Mouse (Mus musculus): Measurements from ENCODE around the gene Pigl.
"Not testable (repeated sequence)": the region's sequence is repeated elsewhere in the genome, so short reads cannot be mapped to it uniquely, and the experiment has no call there.

Gene Pigl

DNA sequence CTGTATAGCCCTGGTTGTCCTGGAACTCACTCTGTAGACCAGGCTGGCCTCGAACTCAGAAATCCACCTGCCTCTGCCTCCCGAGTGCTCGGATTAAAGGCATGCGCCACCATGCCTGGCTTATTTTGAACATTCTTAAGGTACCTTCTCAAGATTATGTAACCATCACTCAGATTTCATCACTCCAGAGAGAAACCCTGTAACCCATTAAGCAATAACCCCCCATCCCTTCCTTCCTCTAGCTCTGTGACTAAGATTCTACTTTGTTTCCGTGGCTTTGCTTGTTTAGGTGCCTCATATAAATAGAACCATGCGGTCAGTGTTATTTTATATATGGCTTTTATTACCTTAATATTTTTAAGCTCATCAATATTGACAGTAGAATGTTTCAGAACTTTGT lies 12.2 kb downstream of the Pigl start:
- no peak for DNase-seq

DNA sequence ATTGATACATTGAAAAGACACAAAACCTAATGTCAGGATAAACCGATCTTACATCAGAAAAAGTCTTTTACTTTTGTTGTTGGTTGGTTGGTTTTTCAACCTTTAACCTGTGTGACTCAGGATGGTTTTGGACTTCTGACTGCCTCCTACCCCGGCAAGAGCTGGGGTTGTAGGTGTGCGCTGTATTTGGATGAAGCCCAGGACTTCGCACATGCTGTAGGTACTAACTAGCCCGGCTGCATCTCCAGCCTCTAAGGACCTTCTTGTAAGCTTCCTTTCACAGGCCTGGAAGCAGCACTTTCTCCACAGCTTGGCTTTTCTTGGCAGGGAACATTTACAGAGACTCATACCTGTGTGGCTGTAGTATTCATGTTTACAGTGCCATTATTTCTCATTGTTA lies 15.3 kb downstream of the Pigl start:
- no peak for DNase-seq

DNA sequence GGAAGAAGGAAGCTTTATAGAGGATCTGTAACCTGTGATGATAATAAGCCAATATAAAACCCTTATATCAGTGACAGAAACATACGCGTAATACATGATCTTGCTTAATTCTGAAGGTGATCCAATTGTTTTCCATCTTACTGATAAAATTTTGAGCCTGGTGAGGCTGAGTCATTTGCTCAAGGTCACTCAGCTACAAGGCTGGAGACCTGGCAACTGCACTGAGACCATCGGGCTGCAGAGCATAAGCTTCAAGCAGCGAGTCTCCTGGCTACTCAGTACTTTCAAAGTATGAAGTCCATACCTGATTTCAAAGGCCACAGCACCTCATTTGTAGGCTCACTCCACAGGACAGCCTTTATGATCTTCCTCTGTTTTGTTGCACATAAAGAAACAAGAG lies 17.9 kb downstream of the Pigl start:
- DNase-seq, result no peak

DNA sequence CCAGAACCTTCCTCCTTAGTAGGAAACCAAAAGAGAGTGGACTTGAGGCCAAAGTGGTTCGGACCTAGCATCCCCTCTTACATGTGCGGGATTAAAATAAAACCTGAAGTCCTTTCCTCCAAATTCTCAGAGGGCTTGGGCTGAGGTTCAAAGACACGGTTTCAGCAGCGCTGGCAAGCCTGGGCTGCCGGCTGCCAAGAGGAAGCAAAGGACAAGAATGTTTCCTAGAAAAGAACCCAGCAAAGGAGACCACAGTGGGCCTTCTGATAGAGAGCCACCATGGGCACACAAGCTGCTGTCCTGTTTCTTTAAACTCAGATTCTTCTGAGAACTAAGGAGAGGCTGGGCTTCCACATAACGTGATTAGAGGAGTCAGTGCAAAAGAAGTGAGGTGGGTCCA lies 20.7 kb downstream of the Pigl start:
- DNase-seq, result no peak

DNA sequence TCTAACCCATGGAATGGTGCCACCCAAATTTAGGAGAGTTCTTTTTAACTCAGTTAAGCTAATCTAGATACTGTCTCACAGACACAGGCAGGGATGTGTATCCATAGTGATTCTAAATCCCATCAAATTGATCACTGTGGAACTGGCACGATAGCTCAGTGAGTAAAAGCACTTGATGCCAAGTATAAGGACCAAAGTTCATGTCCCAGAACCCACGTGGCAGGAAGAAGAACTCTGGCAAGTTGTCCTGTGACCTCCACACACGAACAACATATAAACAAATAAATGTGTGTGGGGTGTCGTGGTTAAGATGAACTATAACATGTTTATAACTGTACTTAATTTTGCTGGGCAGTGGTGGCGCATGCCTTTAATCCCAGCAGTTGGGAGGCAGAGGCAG lies 21.3 kb downstream of the Pigl start:
- no peak for DNase-seq

DNA sequence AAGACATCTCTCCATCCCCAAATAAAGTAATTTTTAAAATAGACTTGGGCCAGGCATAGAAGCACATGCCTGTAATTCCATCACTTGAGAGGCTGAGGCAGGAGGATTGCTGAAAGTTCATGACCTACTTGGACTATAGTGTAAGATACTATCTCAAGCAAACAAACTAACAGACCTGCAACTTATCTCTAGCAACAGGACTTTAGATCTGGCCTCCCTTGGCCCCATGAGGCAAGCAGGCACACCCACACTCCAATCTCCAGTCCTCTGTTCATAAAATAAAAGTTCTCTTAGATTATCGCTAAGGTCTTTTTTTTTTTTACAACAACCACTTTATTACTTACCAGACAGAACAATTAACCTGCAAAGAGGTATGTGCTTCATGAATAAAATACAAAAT lies 28.7 kb downstream of the Pigl start:
- no peak for DNase-seq

DNA sequence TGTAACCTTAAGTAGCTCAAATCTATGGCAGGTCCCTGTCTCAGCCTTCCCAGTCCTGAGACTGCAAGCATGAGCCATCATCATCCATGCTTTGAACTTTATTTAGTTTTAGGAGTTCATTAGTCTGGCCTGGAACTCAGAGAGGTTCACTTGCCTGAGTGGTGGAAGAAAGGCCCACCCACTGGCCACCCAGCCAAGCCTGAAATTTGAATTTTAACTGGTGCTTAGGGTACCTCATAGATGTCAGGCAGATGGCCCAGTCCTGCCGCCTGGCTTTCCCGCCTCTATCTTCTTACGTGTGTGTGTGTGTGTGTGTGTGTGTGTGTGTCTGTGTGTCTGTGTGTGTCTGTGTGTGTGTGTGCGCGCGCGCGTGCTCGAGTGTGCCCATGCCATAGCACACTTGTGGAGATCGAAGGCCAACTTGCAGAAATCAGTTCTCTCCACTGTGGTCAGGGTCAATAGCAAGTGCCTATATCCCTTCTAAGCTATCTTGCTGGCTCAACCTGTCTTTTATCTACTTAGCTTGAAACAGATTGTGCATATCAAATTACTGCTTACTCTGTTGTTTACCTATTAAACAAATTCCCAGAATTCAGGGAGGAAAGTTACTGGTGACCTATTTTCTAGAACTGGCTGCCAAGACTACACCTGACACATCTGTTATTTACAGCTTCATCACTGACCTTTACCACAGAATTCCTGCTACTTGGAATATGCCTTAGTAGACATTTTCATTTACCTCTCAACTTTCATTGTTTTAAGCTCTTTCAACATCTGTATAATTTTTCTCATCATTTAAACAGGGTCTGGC lies 29.5 kb downstream of the Pigl start:
- no peak for DNase-seq

DNA sequence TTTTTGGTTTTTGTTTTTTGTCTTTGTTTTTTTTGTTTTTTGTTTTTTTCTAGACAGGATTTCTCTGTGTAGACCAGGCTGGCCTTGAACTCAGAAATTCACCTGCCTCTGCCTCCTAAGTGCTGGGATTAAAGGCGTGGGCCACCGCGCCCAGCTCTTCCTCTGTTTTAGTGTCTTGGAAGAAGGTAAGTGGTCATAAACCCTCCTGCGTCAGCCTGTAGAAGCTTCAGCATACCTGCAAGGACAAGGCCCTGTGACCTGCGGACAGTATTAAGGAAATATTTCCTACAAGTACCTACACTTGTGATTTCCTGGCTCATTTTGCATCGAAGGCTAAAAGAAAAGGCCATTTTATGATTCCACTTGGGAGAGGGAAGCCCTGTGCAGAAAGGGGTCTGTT lies 35.4 kb downstream of the Pigl start:
- DNase-seq, result no peak

DNA sequence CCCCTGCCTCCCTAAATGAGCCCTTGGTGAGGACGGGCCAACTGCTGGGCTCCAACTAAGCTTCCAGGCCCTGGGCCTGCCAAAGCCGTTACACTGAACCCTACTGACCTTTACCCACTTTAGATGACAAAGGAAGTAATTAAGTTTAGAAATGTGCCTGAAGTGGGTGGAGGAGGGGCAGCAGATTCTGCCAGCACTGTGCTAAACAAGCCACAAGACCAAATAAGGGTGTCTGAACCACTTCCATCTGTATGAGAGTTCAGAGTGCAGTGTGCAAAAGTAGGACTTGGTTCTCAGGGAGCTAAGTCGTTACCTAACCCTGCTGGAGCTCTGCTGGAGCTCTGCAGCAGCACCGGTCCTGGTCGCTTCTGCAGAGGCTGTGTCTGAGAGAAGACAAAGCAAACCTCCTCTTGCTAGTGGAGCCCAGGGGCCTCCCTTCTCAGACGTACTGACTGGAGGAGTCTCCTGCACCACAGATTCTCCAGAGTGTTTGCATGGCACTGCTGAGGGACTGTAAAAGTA lies 36.6 kb downstream of the Pigl start:
- DNase-seq, result peak; percentile 83

DNA sequence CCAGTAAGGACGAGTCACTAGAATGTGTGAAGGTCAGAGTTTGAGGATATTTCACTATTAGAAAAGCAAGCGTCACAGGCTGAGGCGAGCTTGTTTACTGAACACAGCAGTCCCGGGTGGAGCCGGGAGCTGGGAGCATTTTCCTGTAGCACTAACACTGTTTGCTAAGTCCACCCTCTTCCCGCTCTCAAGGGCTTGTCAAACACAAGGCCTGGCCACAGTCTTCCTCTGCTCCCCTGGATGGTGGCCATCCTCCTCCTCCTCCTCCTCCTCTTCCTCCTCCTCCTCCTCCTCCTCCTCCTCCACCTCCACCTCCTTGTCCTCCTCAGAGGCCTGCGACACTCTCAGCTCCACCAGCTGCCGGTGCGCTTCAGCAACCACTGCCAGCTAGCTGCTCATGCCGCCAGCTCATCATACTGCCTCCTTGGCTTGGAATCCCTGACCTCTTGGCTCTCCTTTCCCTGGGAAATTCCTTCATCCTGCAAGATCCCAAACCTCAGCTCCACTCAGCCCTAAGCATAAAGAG lies 37.1 kb downstream of the Pigl start:
- peak; percentile 60 for DNase-seq

DNA sequence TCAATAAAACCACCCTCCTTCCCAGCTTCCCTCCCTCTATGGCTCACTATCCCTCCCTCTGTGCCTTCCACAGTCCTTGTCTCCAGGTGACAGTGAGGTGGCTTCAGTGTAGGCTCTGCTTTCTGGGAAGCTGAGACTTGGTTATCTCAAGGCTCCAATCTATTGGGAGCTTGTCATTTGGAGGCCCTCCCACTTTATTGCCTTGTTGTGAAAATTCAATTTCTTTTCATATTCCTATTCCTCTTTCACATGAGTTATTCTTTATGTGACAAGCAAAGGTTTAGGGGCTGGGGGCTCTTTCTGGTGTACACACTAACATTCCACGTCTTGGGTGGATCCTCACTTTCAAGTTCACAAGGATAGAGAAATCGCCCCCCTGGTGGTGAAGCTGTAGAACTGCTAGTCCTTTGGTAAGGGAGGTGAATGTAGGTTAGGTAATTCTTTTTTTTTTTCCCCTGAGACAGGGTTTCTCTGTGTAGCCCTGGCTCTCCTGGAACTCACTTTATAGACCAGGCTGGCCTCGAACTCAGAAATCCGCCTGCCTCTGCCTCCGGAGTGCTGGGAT lies 38.0 kb downstream of the Pigl start:
- DNase-seq, result no peak

DNA sequence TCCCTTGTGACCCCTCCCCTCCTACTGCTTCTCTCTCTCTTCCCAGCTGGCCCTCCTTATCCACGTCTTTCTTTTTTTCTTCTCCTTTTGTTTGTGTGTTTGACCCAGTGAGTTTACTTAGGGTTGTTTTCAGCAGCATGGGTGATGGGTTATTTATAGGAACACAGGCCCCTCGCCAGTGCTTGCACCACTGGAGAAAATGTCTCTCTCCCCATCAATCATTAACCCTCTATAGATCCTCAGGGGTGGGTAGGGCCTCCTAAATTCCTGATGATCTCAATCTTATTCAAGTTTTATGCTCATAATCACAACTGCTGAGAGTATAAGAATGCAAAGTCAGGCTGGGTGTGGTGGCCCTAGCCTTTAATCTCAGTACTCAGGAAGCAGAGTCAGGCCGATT lies 38.9 kb downstream of the Pigl start:
- no peak for DNase-seq

DNA sequence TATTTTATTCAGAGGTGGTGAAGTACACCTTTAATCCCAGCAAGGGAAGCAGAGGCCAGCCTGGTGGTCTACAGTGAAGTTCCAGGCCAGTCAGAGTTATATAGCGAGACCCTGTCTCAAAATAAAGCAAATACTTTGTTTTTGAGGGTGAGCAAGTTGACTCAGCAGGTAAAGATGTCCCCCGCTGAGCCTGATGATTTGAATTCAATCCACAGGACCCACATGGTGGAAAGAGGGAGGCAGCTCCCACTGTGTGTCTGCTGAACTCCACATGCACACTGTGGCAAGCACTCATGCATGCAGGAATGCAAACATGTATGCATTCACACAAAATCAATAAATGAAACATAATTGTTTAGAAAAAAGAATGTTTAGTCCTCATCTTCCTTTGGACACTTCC lies 40.5 kb downstream of the Pigl start:
- no peak for DNase-seq

DNA sequence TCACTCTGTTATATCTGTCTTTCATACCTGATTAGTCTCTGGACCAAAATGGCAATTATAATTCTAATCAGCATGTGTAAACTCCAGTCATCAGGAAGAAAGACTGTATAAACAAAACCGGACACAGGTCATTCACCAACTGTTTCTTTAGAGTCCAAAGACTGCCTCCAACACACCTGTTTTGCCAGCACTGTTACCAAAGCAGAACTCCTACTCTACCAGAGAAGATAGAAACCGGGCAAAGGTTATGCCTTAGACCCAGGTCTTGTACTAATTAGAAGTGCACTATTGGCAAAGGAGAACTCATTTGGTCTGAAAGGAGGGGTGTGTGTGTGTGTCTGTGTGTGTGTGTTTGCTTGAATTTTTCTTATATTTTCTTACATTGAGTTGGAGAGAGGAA lies 42.3 kb downstream of the Pigl start:
- DNase-seq, result no peak

DNA sequence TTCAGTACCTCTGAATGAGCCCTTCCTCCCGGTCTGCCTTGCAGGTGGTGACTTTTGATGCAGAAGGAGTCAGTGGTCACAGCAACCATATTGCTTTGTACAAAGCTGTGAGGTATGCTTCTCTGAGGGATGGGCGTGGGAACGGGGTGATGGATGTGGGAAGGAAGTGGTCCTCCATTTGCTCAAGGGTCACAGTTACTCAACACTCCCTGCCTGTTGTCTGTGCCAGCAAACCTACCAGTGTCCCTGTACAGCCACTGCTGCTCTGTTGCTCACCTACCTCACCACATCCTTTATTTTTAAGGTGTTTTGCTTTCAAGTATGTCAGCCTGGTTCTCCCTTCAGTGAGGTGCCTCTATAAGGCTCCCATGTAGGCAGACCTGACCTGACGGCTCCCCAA lies 49.4 kb downstream of the Pigl start:
- no peak for DNase-seq

DNA sequence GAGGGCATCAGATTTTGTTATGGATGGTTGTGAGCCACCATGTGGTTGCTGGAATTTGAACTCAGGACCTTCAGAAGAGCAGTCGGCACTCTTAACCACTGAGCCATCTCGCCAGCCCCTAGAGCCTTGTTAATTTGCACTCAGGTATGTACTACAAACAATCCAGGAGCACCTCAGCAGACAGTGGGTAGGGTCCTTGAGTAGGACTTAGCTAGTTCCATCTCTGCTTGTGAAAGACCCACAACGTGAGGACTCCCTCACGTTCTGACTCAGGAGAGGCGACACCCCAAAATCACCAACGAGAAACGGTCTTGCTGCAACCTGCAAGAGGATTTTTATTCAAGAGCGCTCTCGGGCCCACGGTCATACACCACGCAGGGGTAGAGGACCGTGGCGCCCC lies 50.1 kb downstream of the Pigl start:
- DNase-seq, result not testable (repeated sequence)

DNA sequence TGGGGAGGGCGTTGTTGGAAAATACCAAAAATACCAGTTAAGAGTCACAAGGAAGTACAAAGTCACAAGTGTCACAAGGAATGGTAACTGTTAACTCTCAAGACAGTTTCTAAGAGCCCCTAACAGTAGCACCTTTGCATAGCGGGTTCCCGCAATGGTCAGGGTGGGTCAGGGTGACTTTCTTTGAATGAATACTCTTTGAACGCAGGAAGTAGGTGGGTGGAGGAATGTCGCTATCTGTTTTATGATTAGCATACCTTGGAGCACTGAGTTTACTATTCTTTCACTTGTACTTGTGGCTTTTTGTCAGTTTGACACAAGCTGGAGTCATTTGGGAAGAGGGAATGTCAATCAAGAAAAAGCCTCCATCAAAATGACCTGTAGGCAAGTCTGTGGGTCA lies 50.6 kb downstream of the Pigl start:
- not testable (repeated sequence) for DNase-seq

DNA sequence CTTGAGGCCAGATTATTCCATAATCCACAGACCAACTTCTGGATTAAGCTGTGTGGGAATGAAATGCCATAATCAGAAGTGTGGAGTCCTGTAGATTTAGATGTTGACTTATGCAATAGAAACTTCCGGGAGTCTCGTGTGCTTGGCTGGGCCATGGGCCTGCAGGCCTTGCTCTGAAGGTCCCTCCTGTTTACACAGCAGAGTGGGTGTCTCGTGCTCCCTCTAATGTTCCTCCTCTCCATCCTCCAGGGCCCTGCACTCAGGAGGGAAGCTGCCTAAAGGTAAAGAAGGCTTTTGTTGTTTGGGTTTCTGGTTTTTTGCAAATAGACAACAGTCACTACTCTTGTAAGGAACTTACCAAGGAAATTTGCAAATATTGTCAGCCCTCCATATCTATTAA lies 51.3 kb downstream of the Pigl start:
- no peak for DNase-seq

DNA sequence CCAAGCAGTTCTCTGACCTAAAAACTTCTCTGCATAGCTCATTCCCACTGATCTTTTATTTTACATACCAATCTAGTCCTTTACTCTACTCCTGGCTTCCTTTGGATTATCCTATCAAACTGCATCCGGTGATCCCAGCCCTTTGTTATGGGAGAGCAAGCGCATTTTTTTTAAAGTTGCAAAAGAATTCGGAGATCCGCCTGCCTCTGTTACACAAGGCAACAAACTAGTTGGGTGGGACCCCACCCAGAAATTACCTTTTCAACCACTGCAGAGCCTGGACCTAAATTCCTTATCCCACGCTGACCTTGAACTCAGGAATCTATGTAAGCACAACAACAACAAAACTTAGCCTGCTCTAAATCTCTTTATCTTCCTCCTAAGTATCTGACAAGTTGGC lies 52.7 kb downstream of the Pigl start:
- DNase-seq, result no peak

DNA sequence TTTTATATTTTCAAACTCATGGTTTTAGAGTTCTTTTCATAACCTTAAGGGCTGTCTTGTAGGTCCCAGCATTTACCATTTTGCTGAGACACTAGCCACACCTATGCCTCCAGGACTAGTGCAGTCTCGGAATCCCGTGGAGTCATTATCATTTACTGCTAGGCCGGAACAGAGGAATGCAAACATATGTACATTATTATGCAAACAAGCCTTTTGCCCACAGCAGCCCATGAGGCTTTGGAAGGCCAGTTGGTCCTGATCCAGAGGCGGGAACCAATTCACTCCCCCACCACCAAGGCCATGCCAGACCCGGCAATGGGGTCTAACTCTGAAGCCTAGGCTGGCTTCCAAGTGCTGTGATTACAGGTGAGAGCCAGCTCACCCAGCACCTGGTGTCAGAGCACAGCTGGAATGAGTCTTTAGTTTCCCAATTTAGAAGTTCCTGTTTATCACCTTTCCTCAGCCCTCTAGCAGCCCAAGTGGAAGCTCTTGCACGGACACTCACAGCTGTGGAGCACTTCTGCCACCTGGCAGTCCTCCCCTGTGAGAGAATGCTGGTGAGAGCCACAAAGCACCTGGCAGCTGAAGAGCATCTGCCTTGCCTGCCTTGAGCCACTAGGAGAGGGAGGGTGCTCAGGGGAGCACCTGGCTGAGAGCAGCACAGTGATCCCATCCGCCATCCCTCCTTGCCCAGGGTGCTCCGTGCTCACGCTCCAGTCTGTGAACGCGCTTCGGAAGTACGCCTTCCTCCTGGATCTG lies 53.4 kb downstream of the Pigl start:
- DNase-seq, result peak; percentile 18

DNA sequence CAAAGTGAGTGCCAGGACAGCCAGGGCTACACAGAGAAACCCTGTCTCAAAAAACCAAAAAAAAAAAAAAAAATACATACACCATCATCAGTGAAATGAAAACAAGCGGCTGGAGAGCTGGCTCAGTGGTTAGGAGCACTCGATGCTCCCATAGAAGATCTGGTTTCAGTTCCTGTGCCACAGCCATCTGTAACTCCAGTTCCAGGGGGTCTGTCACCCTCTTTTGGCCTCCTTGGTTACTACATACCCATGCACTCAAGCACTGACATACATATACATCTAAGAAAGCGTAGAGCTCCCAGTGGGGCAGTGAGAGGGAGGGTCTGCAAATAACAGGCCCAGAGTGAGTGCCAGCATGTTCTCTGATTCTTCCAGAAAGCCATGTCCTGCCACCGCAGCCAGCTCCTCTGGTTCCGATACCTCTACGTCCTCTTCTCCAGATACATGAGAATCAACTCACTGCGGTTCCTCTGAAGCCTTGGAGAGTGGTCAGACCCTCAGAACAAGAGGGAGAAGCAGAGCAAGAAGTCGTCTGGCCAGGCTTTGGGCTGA lies 54.3 kb downstream of the Pigl start:
- no peak for DNase-seq

DNA sequence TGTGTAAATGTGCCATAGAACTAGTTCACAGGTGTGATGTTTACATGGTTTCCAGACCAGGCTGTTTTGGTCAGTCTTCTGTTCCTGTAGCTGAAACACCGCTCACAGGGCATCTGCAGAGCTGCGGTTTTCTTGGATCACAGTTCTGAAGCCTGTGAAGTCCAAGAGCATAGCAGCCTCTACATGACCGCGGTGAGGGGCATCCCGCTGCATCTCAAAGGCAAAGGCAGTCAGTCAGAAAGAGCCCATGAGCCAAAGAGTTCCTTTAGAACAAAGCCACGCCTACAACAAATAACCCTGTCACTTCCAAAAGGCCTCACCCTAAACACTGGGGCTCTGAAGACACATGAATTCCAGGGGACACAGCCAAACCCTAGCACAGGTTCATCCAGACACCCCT lies 55.1 kb downstream of the Pigl start:
- no peak for DNase-seq

DNA sequence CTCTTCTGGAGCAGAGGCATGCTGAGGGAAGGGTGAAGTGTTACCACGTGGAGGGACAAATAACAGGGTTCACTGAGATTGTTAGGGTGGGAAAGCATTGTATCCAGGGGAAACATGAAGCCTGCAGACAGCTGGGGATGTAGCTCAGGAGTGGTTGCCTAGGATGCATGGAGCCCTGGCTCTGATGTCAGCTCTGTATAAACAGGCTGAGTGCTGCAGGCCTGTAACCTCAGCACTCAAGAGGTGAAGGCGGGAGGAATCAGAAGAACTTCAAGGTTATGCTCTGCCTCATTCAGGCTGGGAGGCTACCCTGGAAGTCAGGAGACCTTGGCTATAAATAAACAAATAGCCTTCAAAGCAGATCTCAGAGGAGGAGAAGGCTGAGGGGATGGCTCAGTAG lies 60.7 kb downstream of the Pigl start:
- DNase-seq, result no peak
